Mouse (Mus musculus): ENCODE data around the gene Ccdc28b. TPM values are rescaled to one million over a fixed set of nuclear protein-coding genes. Genes with fewer than 3 reads are reported as not detected.

Ccdc28b gene
- polyA plus RNA-seq, 1 experiment from 2014 or later = 55.0 TPM

DNA sequence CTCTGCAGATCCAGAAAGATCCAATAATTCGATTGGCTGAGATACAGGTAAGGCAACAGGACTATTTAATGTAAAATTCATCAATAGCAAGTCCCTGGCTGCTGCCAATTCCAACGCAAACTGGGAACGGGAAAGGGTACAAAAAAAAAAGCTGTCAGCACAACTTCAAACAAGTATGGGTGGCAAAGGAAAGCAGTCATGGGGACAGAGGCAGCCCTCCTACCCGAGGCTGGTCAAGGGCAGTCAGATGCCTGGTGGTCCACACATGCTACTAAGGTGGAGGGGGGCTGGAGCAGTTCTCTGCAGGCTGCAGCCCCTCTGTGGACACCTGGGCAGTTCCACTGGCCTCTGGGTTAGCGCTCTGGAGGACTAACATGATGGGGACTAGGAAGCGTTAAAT, 2.3 kb upstream of the Ccdc28b start:
- Histone ChIP-seq H3K9me3 (replicated peaks; ENCODE audit: control insufficient read depth, low read length) (no peaks in the 10 kb centered on the region), H3K4me1 (ENCODE audit: control insufficient read depth, insufficient read depth, low read length) (peaks cover 25% of the 10 kb centered on the region), H3K27me3 (ENCODE audit: control insufficient read depth, insufficient read depth, low read length) (no peaks in the 10 kb centered on the region), H3K27ac (ENCODE audit: low read length) (no peak overlapping the region), H3K4me2 (ENCODE audit: low read depth, low read length) (no peak overlapping the region), H3K36me3 (ENCODE audit: control insufficient read depth, insufficient read depth) (peaks cover 37% of the 10 kb centered on the region), H3K9ac (ENCODE audit: low read length) (no peak overlapping the region), H3K4me3 (ENCODE audit: low read length) (no peak overlapping the region)
- ATAC-seq (replicated peaks; ENCODE audit: extremely low read depth, insufficient read depth, low FRiP score) = no peak
- WGBS = 71% methylated on average over 6 of the region's 6 CpGs

DNA sequence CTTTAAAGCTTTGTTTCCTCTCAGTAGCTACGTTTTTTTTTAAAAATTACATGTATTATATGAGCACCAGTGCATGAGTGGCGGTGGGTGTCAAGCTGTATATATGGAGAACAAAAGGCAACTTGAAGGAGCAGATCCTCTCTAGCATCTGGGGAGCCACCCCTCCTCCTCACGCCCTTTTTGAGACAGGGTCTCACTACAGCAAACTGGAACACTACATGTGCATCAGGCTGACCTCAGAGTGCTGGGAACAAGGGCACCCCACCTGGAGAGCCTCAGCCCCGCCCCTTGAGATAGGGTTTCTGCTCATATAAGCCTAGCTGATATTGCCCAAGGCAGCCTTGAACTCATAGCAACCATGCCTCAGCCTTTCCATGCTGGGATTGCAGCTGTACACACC, 1.7 kb upstream of the Ccdc28b start:
- 47% methylated on average over 4 of the region's 4 CpGs for WGBS
- Histone ChIP-seq H3K36me3 (ENCODE audit: control insufficient read depth, insufficient read depth) (peaks cover 35% of the 10 kb centered on the region), H3K9me3 (replicated peaks; ENCODE audit: control insufficient read depth, low read length) (no peaks in the 10 kb centered on the region), H3K4me3 (ENCODE audit: low read length) (no peak overlapping the region), H3K4me2 (ENCODE audit: low read depth, low read length) (peak overlapping the region; percentile 83), H3K27ac (ENCODE audit: low read length) (peak overlapping the region; percentile 81), H3K27me3 (ENCODE audit: control insufficient read depth, insufficient read depth, low read length) (no peaks in the 10 kb centered on the region), H3K9ac (ENCODE audit: low read length) (no peak overlapping the region; the same call in 1 of the 2 replicates), H3K4me1 (ENCODE audit: control insufficient read depth, insufficient read depth, low read length) (peaks cover 25% of the 10 kb centered on the region)
- no peak for ATAC-seq (replicated peaks; ENCODE audit: extremely low read depth, insufficient read depth, low FRiP score)

DNA sequence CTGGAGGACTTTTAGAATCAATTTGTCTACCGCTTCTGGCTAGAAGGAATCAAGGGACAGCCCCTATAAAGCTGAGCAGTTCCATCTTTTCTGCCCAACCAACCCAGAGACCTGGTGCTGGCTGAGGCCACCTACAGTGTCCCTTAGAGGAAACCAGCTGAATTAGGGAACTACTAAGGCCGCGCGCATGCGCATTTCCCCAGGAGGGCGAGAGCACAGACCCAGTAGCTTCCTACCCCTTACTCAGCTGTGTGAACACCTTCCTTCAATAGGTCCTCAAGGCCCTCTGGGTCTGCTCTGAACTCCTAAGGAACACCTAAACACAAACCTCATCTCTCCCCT, 1.3 kb upstream of the Ccdc28b start:
- Histone ChIP-seq H3K9ac (ENCODE audit: low read length) (peak overlapping the region; percentile 65), H3K4me2 (ENCODE audit: low read depth, low read length) (peak overlapping the region; percentile 83), H3K4me1 (ENCODE audit: control insufficient read depth, insufficient read depth, low read length) (peaks cover 25% of the 10 kb centered on the region), H3K36me3 (ENCODE audit: control insufficient read depth, insufficient read depth) (peaks cover 30% of the 10 kb centered on the region), H3K4me3 (ENCODE audit: low read length) (peak overlapping the region; percentile 84), H3K27me3 (ENCODE audit: control insufficient read depth, insufficient read depth, low read length) (no peaks in the 10 kb centered on the region), H3K9me3 (replicated peaks; ENCODE audit: control insufficient read depth, low read length) (no peaks in the 10 kb centered on the region), H3K27ac (ENCODE audit: low read length) (peak overlapping the region; percentile 81)
- 2% methylated on average over 6 of the region's 6 CpGs for WGBS
- ATAC-seq (replicated peaks; ENCODE audit: extremely low read depth, insufficient read depth, low FRiP score) = 0 out of 2 replicates have a peak, but pooled peaks have one; percentile 5

DNA sequence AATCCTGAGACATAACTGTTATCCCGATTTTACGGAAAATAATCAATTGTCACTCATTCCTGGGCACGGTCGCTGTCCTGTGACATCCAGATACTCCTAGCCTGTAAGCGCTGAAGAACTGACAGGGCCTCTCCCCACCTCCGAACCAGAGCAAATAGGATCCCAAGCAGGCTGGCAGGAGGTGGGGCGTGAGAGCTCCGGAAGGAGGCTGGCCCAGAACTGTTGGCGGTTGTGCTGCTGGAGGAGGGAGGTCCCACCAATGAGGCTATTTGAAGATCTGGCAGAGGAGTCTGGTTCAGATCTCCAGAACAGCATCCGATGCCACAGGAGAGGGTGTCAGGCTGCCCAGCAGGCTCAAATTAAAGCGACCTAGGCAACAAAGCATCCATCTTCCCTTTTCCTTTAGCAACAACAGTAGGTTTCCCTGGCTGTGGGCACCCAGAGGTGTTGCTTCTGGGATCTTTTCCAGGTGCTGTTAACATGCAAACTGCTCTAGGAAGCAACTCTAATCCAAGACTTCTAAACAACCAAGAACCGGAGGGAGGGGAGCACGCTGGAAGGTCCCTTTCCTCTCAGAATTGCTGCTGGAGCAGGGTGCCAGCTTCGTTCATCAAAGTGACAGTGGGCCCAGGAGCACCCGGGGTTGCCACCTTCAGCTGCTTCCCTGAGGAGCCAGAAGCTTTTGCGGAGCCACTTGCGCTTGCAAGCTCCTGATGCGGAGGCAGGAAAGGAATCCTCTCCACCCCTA, 708 bp upstream of the Ccdc28b start:
- peak overlapping the region; percentile 83 for H3K4me2 ChIP-seq (ENCODE audit: low read depth, low read length)
- H3K4me3 ChIP-seq (ENCODE audit: low read length) = peak overlapping the region; percentile 84
- peak; percentile 90 for ATAC-seq (replicated peaks; ENCODE audit: extremely low read depth, insufficient read depth, low FRiP score)
- H3K27ac ChIP-seq (ENCODE audit: low read length) = peak overlapping the region; percentile 93
- H3K36me3 ChIP-seq (ENCODE audit: control insufficient read depth, insufficient read depth) = peaks cover 26% of the 10 kb centered on the region
- peaks cover 25% of the 10 kb centered on the region for H3K4me1 ChIP-seq (ENCODE audit: control insufficient read depth, insufficient read depth, low read length)
- no peaks in the 10 kb centered on the region for H3K9me3 ChIP-seq (replicated peaks; ENCODE audit: control insufficient read depth, low read length)
- under 1% methylated on average over 18 of the region's 18 CpGs for WGBS
- no peaks in the 10 kb centered on the region for H3K27me3 ChIP-seq (ENCODE audit: control insufficient read depth, insufficient read depth, low read length)
- peak overlapping the region; percentile 87 for H3K9ac ChIP-seq (ENCODE audit: low read length)

DNA sequence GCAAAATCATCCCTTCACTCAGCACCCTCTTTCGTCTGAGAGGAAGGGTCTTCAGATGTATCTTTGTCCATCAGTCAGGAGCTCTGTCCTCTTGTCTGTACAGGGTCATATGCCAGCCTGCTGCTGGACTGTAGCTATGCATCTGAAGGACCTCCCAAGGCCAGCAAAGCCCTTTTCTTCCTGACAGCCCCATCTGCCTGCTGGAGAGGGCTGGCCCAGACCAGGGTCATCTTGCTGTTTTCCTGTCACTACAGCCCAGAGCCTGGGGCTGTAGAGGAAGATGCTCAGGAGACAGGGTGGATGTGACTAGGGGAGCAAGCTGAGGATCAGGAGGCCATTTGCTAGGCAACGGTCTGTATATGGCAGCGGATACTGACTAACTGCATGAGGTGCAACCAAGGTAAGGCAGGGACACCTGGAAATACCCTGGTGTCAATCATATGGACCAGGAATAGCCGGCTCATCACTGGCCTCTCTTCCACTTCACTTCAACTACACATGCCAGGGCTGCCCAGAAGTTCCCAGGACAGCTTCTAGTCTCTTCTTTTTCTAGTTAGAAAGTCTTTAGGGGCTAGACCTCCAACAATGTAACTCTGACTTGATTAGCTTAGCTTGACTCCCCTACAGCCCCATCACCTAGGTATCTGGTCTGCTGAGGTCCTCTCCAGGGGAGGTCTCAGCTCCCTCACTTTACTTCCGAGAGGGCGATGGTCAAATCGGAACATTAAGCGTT, 778 bp downstream of the Ccdc28b start:
- peak overlapping the region; percentile 84 for H3K4me3 ChIP-seq (ENCODE audit: low read length)
- peak overlapping the region; percentile 87 for H3K9ac ChIP-seq (ENCODE audit: low read length)
- H3K27me3 ChIP-seq (ENCODE audit: control insufficient read depth, insufficient read depth, low read length) = no peaks in the 10 kb centered on the region
- peak overlapping the region; percentile 83 for H3K4me2 ChIP-seq (ENCODE audit: low read depth, low read length)
- H3K27ac ChIP-seq (ENCODE audit: low read length) = peak overlapping the region; percentile 93
- H3K4me1 ChIP-seq (ENCODE audit: control insufficient read depth, insufficient read depth, low read length) = peaks cover 31% of the 10 kb centered on the region
- no peaks in the 10 kb centered on the region for H3K9me3 ChIP-seq (replicated peaks; ENCODE audit: control insufficient read depth, low read length)
- 20% methylated on average over 8 of the region's 8 CpGs for WGBS
- no peak for ATAC-seq (replicated peaks; ENCODE audit: extremely low read depth, insufficient read depth, low FRiP score)
- H3K36me3 ChIP-seq (ENCODE audit: control insufficient read depth, insufficient read depth) = peaks cover 13% of the 10 kb centered on the region

DNA sequence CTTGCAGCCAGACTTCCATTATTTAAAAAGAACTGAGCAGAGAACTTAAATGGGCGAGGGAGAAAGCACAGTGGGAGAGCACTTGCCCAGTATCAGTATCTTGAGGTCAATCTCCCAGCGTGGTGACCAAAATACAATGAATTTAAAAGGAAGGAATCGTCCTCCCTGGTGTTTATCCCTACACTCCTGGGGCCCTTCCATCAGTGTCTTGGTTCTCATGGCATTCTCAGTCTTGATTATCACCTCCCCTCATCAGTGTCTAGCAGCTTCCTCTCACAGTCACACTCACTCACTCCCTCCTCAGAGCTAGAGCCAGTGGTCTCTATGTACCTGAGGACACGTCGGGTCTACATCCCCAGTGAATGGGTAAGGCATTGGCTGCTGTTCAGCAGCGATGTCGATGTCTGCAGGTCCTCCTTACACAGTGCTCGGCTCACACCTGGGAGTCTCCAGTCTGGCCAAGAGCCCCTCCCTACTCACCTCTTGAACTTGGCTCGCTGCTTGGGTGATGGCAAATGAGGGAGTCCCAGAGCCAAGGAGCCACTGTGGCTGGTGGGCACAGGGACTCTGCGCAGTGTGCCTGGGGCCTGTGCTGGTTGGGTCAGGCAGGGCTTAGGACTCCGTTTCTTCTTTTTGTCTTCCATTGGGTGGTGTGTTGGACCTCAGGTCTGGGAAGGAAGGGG, 1.5 kb downstream of the Ccdc28b start:
- Histone ChIP-seq H3K36me3 (ENCODE audit: control insufficient read depth, insufficient read depth) (peaks cover 10% of the 10 kb centered on the region), H3K27me3 (ENCODE audit: control insufficient read depth, insufficient read depth, low read length) (no peaks in the 10 kb centered on the region), H3K4me1 (ENCODE audit: control insufficient read depth, insufficient read depth, low read length) (peaks cover 32% of the 10 kb centered on the region), H3K4me3 (ENCODE audit: low read length) (peak overlapping the region; percentile 84), H3K9me3 (replicated peaks; ENCODE audit: control insufficient read depth, low read length) (no peaks in the 10 kb centered on the region), H3K4me2 (ENCODE audit: low read depth, low read length) (peak overlapping the region; percentile 83), H3K27ac (ENCODE audit: low read length) (peak overlapping the region; percentile 56), H3K9ac (ENCODE audit: low read length) (peak overlapping the region; percentile 87; the same call in 1 of the 2 replicates)
- no peak for ATAC-seq (replicated peaks; ENCODE audit: extremely low read depth, insufficient read depth, low FRiP score)
- 72% methylated on average over 11 of the region's 11 CpGs for WGBS

DNA sequence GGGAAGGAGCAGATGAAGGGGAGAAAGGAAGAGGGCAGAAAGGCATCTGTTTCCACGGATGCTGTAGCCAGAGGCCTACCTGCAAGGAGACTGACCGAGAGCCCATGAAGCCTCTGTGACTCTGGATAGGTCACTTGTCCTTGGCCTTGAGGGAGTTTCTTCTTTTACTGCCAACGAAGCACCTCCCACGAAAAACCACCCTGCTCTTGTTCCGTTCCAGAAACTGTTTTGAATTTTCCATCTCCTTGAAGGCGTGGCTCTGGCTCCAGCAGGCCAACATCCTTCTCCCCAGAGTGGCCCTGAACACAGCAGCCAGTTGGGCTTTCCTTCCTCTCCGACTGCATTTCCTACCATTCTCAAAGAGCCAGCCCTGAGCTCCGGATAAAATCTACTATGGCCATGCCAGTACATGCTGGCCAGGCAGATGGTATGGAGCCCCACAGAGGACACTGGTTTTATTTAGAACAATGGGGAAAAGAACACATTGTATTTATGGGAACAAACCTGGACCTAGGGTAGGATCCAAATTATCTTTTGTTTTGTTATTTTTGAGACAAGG, 2.4 kb downstream of the Ccdc28b start:
- Histone ChIP-seq H3K36me3 (ENCODE audit: control insufficient read depth, insufficient read depth) (peaks cover 6% of the 10 kb centered on the region; the same call in 1 of the 2 replicates), H3K4me3 (ENCODE audit: low read length) (0 out of 2 replicates have a peak overlapping the region, but pooled peaks have one; percentile 4), H3K27me3 (ENCODE audit: control insufficient read depth, insufficient read depth, low read length) (no peaks in the 10 kb centered on the region), H3K9me3 (replicated peaks; ENCODE audit: control insufficient read depth, low read length) (no peaks in the 10 kb centered on the region), H3K4me1 (ENCODE audit: control insufficient read depth, insufficient read depth, low read length) (peaks cover 32% of the 10 kb centered on the region), H3K27ac (ENCODE audit: low read length) (peak overlapping the region; percentile 56), H3K9ac (ENCODE audit: low read length) (no peak overlapping the region), H3K4me2 (ENCODE audit: low read depth, low read length) (peak overlapping the region; percentile 13)
- 68% methylated on average over 8 of the region's 8 CpGs for WGBS
- ATAC-seq (replicated peaks; ENCODE audit: extremely low read depth, insufficient read depth, low FRiP score) = no peak

DNA sequence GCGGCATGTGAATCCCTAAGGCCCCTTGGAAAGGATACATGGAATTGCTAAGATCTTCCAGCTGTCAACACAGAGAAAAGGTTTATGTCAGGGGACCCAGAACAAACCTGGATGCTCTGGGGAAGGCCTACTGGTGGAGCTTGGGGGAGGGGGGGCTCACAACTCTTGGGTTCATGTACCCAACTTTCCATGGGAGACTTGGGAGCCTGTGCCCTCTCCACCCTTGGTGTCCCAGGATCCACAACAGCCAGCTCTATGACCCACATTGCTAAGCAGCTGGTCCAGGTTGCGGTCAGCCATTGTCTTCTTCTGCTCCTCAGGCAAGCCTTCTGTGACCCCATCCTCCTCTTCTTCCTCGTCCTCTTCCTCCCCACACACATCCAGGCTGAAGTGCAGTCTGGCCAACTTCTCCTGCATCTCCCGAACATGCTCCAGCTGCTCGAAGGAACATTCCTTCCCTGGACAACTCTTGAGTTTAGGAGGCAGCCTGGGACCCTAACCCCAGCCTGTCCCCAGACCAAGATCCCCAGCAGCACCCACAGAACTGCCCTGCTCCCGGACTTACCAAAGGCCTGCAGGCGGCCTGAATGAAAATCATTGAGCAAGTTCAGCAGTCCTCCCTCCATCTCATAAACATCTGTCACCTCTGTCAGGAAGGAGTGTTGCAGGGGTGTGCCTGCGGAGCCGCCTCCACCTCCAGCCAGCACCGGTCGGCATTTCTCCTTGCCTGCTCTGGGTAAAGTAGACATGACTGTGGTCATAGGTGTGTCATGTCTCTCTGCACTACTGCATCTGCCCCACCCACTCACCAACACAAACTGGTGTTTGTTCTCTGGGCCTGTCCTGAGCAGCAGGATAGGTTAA, 3.1 kb downstream of the Ccdc28b start:
- H3K9ac ChIP-seq (ENCODE audit: low read length) = no peak overlapping the region
- 79% methylated on average over 11 of the region's 11 CpGs for WGBS
- 0 out of 2 replicates have a peak overlapping the region, but pooled peaks have one; percentile 4 for H3K4me3 ChIP-seq (ENCODE audit: low read length)
- H3K4me2 ChIP-seq (ENCODE audit: low read depth, low read length) = peak overlapping the region; percentile 13
- H3K9me3 ChIP-seq (replicated peaks; ENCODE audit: control insufficient read depth, low read length) = no peaks in the 10 kb centered on the region
- H3K27ac ChIP-seq (ENCODE audit: low read length) = peak overlapping the region; percentile 34
- peaks cover 31% of the 10 kb centered on the region for H3K4me1 ChIP-seq (ENCODE audit: control insufficient read depth, insufficient read depth, low read length)
- H3K27me3 ChIP-seq (ENCODE audit: control insufficient read depth, insufficient read depth, low read length) = no peaks in the 10 kb centered on the region
- H3K36me3 ChIP-seq (ENCODE audit: control insufficient read depth, insufficient read depth) = peaks cover 13% of the 10 kb centered on the region; the same call in 1 of the 2 replicates
- no peak for ATAC-seq (replicated peaks; ENCODE audit: extremely low read depth, insufficient read depth, low FRiP score)
